Mouse (Mus musculus) left cerebral cortex, postnatal 14 days (tissue): ENCODE results near the gene Cuedc2. TPM values are rescaled to one million over a fixed set of nuclear protein-coding genes. Genes with fewer than 3 reads are reported as not detected.

Source experiments
- DNase-seq, 2 experiments: peaks; one replicate each; pipeline ENCODE4 v3.0.0; 2021 to 2022; ENCODE audit warnings: low spot score in 2 of 2, mixed read lengths in 1 of 2
- intact Hi-C: fragments of 180-260 bp; cut with DNase I; formaldehyde crosslinking; loops from one replicate; pipeline ENCODE4 v1.15.1; 2025
- total RNA-seq, 2 experiments: library from RNA; stranded (reverse); gene quantifications; 2 replicates each; pipeline ENCODE4 v1.2.3; 2021

The Cuedc2 gene
- total RNA-seq, 2 experiments from 2014 or later = 186 to 274 TPM

DNA sequence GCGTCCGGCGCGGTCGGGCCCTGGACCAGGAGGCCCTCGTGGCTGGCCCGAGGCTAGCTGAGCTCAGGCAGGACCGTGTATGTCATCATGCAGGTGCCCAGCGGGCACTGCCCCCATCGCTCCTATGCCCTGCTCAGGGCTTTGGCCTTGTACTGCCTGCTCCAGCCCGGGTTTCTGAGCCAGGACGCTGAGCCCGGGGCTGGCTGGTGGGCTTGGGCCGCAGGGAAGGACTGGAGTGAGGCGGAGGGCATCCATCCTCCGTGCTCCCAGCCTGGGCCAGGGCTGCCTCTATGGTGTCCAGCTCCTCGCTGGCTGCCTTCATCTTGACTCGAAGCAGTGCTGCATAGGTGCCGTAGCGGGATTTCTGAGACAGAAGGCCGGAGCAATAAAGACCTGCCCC is 25.9 kb downstream of the Cuedc2 start:
- no peak for DNase-seq
- intact Hi-C loops = no loop called here

DNA sequence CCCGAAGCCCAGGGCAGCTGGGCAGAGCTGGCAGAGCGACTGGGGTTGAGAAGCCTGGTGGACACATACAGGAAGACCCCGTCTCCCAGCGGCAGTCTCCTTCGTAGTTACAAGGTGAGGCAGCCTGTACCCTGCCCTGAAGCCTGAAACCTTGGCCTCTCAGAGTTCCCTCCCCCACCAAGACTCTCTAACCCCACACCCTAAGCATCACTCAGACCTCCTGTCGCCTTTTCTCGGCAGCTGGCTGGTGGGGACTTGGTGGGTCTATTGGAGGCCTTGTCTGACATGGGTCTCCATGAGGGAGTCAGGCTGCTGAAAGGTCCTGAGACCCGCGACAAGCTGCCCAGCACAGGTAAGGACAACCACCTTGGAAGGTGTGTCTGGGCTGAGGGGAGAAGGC is 27.2 kb downstream of the Cuedc2 start:
- DNase-seq = no peak
- intact Hi-C loops = no loop called here

DNA sequence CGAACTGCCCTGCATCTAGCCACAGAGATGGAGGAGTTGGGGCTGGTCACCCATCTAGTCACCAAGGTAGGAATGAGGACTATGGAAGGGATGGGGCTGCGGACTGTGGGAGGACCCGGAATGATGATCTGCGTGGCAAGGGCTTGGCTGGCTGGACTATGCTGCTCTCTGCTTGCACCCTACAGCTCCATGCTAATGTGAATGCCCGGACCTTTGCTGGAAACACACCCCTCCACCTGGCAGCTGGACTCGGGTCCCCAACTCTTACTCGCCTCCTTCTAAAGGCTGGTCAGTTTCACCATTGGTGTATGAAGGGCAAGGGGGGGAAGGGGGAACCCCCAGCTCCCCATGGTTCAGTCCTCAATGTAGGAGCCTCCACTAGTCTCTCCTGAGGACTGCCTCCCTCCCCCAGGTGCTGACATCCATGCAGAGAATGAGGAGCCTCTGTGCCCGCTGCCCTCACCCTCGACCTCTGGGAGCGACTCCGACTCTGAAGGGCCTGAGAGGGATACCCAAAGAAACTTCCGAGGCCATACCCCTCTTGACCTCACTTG is 28.1 kb downstream of the Cuedc2 start:
- intact Hi-C loops = no loop called here
- DNase-seq = no peak

DNA sequence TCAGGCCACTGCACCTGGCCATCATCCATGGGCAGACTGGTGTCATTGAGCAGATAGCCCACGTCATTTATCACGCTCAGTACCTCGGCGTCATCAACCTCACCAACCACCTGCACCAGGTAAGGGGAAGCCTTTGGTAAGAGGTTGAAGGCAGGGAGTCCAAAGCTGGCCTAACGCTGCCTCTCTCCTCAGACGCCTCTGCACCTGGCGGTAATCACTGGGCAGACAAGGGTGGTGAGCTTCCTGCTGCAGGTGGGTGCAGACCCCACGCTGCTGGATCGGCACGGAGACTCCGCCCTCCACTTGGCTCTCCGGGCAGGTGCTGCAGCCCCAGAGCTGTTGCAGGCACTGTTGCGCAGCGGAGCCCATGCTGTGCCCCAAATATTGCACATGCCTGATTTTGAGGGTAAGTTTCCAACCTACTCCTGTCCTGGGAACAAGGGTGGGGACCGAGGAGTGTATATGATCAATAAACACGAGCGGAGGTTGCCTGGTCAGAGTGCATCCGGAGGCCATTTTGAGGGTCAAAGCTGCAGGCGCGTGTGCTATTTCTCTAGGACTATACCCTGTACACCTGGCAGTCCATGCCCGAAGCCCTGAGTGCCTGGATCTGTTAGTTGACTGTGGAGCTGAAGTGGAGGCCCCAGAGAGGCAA is 28.7 kb downstream of the Cuedc2 start:
- no peak for DNase-seq
- intact Hi-C loops = loop anchor here (5.0 kb wide), 1 partner anchor 172 kb away; no protein-coding TSS in a partner anchor

DNA sequence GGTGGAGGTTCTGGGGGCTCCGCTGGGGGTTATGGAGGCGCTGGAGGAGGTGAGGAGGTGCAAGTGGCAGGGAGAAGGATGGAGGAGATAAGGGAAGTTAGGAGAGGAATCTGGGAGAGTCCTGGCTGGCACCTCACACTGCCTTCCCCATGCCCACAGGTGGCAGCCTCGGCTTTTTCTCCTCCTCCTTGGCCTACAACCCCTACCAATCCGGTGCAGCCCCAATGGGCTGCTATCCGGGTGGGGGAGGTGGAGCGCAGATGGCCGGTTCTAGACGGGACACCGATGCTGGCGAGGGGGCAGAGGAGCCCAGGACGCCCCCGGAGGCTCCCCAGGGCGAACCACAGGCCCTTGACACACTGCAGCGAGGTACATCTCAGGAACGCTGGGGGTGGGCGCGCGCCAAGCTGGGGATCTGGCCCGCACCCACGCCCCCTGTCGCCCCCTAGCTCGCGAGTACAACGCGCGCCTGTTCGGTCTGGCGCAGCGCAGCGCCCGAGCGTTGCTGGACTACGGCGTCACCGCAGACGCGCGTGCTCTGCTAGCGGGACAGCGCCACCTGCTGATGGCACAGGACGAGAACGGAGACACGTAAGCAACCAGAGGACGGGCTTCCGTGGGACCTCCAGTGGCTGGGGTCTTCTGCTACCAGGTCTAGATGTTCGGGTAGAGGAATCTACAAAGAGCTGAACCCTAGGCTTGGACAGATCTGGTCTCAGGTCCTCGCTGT is 29.6 kb downstream of the Cuedc2 start:
- intact Hi-C loops = loop anchor here (5.0 kb wide), 1 partner anchor 172 kb away; no protein-coding TSS in a partner anchor
- DNase-seq = peak; percentile 87 to 93

DNA sequence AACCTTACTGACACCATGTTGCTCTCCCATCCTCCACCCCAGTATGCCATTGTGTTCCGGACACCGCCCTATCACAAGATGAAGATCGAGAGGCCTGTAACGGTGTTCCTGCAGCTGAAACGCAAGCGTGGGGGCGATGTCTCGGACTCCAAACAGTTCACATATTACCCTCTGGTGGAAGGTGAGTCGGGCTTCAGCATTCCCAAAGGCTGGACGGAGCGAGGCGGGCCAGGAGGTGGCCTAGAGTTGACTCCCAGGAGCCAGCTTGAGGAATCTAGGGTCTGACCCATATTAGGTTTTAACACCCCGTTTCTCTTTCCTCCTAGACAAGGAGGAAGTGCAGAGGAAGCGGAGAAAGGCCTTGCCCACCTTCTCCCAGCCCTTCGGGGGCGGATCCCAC is 30.2 kb downstream of the Cuedc2 start:
- DNase-seq = no peak
- intact Hi-C loops = loop anchor here (5.0 kb wide), 1 partner anchor 171 kb away; no protein-coding TSS in a partner anchor

DNA sequence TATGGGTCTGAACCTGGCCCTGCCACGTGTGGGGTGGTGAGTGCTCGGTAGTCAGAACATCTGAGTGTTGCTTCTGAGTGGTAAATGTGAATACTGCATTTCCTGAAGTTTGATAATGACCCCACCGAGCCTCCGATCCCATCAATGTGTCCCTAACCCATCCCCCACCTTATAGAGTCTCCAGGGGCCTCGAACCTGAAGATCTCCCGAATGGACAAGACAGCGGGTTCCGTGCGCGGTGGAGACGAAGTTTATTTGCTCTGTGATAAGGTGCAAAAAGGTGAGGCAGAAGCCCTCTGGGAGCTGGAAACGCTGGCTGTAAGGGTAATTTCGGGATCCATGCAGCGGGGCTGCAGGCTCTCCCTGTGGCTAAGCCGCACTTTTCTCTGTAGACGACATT is 30.7 kb downstream of the Cuedc2 start:
- no peak for DNase-seq
- intact Hi-C loops = loop anchor here (5.0 kb wide), 1 partner anchor 170 kb away; no protein-coding TSS in a partner anchor

DNA sequence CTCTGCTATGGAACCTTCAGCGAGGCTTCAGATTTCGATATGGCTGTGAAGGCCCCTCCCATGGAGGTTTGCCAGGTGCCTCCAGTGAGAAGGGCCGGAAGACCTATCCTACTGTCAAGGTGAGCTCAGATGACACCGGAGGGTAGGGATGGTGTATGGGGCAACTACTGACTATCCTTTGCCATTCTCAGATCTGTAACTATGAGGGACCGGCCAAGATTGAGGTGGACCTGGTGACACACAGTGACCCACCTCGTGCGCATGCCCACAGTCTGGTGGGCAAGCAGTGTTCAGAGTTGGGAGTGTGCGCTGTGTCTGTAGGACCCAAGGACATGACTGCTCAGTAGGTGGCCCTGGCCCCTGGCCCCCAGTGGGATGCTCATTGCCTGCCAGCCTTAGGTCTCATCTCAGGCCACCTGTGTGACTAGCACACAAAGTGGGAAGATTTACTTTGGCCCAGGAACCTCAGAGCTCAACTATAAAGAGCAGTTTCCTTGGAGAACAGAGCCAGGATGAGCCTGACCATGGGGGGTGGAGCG is 31.7 kb downstream of the Cuedc2 start:
- intact Hi-C loops = loop anchor here (5.0 kb wide), 1 partner anchor 170 kb away; no protein-coding TSS in a partner anchor
- no peak for DNase-seq

DNA sequence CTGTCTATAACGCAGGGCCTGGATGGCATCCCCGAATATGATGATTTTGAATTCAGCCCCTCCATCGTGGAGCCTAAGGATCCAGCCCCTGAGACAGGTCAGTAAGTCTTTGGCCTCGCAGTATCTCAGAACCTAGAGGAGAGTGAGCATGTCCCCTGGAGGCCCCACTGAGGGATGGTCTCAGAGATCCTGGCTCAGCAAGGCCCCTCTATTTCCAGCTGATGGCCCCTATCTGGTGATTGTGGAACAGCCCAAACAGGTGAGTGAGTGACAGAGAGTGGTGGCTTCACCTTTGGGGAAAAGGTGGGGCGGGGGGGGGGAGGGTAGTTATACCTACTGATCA is 32.3 kb downstream of the Cuedc2 start:
- intact Hi-C loops = loop anchor here (5.0 kb wide), 1 partner anchor 169 kb away; no protein-coding TSS in a partner anchor
- no peak for DNase-seq

DNA sequence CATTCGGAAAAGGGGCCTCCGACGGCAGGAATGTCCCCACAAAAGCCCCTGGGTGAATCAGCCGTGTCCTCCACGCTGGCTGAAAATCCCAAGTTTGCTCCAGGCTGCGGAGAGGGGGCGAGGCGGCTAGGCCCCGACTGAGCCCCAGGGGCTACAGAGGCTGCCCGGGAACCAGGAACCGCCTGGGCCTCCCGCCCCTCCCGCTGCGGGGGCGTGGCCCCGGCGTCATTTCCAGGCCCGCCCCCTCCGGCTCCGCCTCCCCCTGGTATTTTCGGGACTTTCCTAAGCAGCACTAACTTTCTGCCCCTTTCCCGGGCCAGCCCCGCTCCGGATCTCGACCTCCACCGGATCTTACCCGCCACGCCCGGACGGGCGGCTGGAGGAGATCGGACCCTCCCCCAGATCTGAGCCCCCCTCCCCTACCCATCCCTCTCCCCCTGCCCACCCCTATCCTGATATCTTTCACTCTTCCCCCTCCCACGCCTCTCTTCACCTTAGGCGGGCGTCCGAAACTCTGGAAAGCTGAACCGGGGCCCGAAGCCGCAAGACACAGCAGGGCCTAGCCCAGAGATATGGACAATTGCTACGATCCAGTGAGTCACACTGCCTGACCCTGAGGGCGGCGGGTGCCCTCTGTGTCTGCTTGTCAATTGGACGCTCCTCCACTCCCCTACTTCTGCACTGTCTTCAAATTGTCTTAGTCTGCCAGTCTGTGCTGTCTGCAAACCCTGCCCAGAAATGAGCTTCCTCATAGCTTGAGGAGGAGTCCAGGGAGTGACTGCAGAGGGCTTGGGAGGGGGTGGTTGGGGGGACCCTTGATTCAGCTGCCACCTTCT is 32.9 kb downstream of the Cuedc2 start:
- DNase-seq = peak in 1 of 2 experiments; percentile 74
- intact Hi-C loops = loop anchor here (5.0 kb wide), 1 partner anchor 168 kb away; no protein-coding TSS in a partner anchor

DNA sequence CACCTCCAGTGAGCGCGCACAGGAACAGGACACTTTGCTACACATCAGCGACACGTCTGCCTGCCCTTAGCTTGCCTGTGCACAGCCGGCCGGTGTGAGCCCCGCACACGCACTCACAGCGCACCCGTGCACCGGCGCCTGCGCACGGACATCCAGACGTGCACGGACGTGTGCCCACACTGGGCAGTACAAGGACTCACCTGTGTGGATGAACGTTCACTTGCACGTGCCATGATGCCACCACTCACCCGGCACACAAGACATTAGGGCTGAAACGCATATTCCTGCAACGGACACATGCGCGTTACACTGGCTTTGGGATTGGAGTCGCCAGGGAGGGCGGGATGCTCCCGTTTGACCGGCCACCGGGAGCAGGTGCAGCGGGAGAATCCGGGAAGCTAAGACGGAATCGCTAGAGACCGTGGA is 33.6 kb downstream of the Cuedc2 start:
- DNase-seq = no peak
- intact Hi-C loops = loop anchor here (5.0 kb wide), 1 partner anchor 168 kb away; no protein-coding TSS in a partner anchor

DNA sequence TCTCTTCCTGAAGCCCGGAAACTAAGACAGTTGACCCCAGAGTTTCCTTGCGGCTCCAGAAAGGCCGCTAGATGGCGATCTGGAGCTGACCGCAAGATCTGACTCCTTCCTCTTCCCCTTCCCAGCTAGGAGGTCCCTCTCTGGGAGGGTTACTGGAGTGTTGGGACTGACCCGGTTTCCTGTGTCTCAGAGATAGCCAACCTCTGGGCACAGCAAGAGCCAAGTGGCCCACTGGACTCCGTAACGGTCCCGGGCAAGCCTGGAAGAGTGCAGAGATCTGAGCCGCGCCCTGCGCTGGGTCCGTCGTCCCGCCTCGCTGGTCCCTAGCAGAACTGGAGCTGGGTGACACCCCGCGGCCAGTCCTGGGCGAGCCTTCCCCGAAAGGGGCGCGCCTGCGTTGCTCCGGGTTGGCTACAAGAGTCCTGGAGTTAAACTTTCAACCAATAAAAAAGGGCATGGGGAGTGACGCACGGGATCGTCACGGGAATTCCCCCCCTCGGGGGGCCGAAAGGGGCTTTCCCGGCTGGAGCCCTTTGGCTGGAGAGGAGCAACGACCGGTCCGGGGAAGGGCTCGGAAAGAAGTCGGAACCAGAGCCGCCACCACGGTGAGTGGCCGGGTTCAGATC is 34.2 kb downstream of the Cuedc2 start, which contains the start of gene Nfkb2:
Gene Nfkb2, plus strand, starts transcription at position 105 of the 626 bp plus-strand sequence.
- peak; percentile 79 to 81 for DNase-seq
- intact Hi-C loops = no loop called here

DNA sequence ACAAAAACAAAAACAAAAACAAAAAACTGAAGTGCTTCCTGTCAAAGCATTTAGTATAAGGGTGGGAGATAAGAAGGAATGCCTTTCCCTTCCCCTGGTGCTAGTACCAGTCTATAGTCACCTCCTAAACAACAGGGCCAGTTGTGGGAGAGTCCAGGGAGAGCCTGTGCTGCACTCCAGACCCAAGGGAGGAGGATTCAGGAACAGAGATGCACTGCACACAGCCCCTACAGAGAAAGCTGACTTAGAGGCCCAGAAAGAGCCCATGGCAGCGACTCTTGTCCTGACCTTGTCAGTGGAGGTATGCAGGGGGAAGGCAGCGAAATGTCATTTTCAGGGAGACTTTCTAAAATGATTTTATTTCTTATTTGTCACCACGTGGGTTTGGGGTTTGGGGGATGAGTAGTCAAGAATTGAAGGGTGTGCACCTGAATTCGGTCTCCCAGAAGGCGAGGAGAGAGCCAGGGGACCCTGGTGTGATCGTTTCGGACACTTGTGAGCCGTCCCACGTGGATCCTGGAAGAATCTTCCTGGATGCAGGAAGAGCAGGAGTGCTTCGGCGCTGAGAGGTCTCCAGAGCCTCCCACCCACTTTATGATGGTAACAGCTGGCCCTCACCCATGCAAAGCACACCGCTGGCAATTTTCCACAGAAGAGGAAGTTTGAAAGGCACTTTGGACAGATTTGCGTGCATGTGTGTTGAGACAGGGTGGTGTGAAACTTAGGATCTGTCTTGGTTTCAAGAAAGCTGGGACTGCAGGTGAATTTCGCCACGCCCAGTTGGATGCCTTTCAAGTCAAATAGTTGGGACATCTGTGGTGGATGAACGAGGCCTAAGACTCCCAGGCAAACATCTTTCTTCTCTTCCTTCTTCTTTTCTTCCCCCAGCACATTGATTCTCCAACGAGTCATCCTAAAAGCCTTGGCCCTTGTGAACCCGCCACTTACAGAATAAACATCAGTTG is 35.0 kb downstream of the Cuedc2 start:
- intact Hi-C loops = no loop called here
- no peak for DNase-seq

DNA sequence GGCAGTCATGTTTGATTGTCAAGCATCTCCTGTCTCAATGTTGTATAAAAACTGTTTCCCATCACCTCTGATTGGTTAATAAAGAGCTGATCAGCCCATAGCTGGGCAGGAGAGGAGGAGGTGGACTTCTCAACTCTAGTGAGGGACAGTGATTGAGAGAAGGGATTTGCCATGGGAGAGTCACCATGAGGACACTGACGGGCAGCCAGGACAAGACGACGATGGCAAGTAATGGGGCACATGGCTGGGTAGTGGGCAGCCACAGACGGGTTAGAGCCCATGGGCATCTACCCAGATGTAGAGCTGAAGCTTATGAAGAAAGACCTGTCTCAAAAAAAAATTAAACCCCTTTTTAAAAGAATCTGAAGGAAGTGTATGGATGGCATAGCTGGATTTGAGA is 36.0 kb downstream of the Cuedc2 start:
- intact Hi-C loops = no loop called here
- no peak for DNase-seq

DNA sequence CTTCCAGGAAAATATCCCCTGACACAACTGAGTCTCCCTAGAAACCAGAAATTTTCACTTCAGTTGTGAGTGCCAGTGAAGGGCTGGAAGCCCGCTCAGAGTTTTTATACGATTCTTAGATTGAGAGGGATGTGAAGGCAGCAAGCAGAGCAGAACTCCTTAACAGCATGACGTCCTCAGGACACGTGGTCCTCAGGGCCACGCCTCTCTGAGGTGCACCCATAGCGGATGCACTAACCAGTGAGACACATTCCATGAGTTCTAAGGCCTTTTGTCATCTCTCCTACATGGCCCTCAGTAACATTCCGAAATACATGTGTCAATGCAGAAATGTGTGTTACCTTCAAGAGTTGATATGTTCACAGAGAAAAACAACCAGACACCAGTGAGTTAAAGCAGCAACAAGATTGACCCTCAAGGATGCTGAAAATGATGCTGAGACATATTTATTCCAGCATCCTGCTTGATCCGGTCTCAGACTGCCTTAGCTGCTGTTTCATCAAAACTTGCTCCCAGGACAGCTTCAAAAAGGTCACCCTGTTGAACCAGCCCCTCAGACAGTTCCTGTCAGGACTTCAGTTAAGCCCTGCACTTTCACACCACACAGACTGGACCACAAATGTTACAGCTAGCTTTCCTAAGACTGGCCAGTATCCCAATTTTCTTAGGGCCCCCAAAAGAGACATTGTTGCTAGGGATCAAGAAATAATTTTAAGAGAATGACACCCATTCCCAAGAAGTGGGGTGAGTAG is 38.0 kb downstream of the Cuedc2 start:
- DNase-seq = no peak
- intact Hi-C loops = no loop called here

DNA sequence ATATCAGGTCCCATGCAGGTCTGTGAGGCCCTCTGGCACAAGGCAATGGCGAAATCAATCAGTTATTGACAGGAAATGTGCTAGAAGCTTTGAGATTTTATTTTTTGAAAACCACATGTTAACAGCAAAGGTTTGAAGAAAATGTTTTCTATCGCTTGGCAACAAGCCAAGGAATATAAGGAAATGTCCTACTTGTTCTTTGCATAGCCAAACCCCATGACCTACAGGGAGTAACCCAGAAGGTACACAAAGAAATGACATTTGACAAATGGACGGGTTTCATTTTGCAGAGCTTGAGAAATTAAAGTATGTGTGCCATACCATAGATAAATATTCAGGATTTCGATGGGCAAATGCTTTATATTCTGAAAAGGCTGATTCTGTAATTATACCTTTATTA is 41.6 kb downstream of the Cuedc2 start:
- intact Hi-C loops = no loop called here
- no peak for DNase-seq

DNA sequence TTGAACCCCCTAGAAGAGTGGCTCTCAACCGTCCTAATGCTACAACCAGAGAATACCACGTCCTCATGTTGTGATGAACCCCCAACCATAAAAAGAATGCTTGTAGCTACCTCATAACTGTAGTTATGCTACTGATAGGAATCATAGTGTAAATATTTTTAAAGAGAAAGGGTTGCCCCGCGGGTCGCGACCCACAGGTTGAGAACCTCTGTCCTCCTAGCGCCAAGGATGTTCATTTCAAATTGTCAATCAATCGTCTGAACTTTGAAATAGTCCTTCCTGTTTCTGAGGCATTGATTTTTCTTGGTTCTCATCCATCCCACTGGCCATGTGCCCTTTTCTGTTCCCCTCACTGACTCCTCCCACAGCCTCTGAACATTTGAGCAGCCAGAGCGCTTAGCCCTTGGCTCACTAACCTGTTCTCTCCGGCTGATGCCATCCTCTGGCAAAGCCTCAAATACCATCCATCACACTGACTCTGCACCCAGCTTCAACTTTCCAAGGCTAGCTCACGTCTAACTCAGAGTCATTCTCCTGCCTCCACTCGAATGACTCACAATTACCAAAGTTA is 47.9 kb downstream of the Cuedc2 start:
- intact Hi-C loops = no loop called here
- no peak for DNase-seq
